Mouse (Mus musculus): ENCODE measurements around the gene Evx2. TPM values are rescaled to one million over a fixed set of nuclear protein-coding genes. Genes with fewer than 3 reads are reported as not detected.
A peak's percentile ranks its signal among the peaks of the same experiment; 100 is the strongest.

Evx2 gene
- polyA plus RNA-seq (2012; ENCODE audit: insufficient read depth, insufficient read length, missing spikeins), result not detected in 2 replicates

DNA sequence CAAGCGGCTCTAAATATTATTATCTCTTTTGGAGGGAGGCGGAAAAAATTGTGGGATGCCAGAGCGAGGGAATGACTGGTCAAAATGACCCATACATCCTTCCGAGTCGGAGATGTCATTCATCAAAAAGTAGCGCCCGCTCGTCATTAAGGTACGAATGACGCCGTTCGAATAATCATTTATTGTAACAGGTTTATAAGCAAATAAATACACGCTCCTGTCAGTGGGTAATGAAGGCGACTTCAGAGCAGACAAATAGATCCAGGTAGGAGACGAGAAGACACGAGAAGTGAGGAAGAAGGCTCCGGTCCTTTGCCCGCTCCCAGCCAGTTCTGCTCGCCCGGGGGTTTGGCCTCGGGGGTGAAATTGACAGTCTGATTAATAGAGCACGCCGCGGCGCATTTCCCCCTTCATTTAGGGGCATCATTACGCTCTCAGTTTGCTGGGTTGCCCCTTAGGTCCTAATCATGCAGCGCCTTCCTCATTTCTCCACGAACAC, at the start of gene Evx2:
TSS of gene Evx2 (minus strand) at position 51 of the 499 bp plus-strand sequence.
- Histone ChIP-seq H3K4me3 (ENCODE audit: insufficient read depth, low read length) (no peak within 1 kb of the TSS), H3K27ac (ENCODE audit: insufficient read depth, low read depth, low read length) (no peak within 1 kb of the TSS), H3K4me1 (ENCODE audit: control insufficient read depth, insufficient read depth, low read length) (no peaks in the 10 kb centered on the region)
- TF ChIP-seq CTCF (IDR thresholded peaks at IDR 0.05; ENCODE audit: low read depth, low read length) (no peak), POLR2A (IDR thresholded peaks at IDR 0.05; ENCODE audit: borderline replicate concordance, low read depth, low read length) (no peak)

DNA sequence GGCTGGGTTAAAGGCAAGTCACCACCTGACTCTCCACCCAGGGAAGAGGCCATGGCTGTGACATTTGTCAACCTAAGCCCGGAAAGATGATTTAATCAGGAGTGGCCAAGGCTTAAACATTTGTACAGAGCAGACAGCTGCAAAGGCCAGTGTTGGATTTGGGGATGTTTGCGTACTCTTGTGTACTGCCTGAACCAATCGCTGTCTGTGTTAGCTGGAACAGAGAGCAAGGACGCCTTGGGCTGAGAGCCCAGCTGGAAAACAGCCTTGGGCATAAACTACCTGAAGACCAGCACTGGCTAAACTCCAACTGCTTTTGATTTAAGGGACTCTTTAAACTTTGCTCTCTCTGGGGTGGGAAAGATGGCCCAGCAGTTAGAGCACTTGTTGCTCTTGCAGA, 49.3 kb upstream of the Evx2 start:
- Histone ChIP-seq H3K27ac (ENCODE audit: insufficient read depth, low read depth, low read length) (no peak overlapping the region), H3K4me3 (ENCODE audit: insufficient read depth, low read length) (no peak overlapping the region), H3K4me1 (ENCODE audit: control insufficient read depth, insufficient read depth, low read length) (no peaks in the 10 kb centered on the region)
- TF ChIP-seq CTCF (IDR thresholded peaks at IDR 0.05; ENCODE audit: low read depth, low read length) (no peak), POLR2A (IDR thresholded peaks at IDR 0.05; ENCODE audit: borderline replicate concordance, low read depth, low read length) (no peak)

DNA sequence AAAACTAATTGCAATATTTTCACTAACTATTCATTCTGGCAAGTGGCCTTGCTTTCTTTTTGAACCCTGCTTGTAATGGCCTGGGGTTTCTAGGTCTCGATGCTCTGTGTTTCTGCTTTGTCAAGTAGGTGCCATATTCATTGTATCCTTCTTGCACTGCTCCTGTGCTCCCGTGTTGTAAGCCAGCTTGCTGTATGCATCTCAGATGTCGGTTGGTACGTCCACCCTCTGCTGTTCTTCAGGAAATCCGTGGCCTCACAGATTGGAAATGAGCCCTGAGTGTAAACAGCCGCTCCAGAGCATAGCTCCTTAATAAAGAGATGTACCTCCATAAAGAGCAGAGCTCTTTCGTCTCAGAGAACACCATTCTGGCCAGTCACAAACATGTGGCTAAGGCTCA, 48.2 kb upstream of the Evx2 start:
- TF ChIP-seq POLR2A (IDR thresholded peaks at IDR 0.05; ENCODE audit: borderline replicate concordance, low read depth, low read length) (no peak), CTCF (IDR thresholded peaks at IDR 0.05; ENCODE audit: low read depth, low read length) (no peak)
- H3K4me3 ChIP-seq (ENCODE audit: insufficient read depth, low read length), result no peak overlapping the region
- H3K4me1 ChIP-seq (ENCODE audit: control insufficient read depth, insufficient read depth, low read length), result no peaks in the 10 kb centered on the region
- H3K27ac ChIP-seq (ENCODE audit: insufficient read depth, low read depth, low read length), result no peak overlapping the region

DNA sequence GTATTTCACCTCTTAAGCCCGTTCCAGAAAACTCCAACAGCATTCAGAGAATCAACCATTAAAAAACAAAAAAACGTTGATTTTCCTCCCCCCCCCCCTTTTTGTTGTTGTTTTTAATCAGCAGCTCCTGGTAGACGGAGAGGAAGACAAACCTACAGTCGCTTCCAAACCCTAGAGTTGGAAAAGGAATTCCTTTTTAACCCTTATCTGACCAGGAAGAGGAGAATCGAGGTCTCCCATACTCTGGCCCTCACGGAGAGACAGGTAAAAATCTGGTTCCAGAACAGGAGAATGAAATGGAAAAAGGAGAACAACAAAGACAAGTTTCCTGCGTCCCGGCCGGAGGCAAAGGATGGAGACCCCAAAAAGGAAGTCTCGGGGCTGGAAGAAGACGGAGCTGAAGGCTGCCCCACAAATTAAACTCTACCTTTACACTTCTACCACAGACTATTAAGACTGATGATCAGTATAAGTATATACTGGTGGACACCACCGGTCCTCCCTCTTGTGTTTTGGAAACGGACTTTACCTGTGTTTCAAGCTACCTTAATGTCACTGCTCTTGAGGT, 47.1 kb upstream of the Evx2 start:
- H3K4me1 ChIP-seq (ENCODE audit: control insufficient read depth, insufficient read depth, low read length), result no peaks in the 10 kb centered on the region

DNA sequence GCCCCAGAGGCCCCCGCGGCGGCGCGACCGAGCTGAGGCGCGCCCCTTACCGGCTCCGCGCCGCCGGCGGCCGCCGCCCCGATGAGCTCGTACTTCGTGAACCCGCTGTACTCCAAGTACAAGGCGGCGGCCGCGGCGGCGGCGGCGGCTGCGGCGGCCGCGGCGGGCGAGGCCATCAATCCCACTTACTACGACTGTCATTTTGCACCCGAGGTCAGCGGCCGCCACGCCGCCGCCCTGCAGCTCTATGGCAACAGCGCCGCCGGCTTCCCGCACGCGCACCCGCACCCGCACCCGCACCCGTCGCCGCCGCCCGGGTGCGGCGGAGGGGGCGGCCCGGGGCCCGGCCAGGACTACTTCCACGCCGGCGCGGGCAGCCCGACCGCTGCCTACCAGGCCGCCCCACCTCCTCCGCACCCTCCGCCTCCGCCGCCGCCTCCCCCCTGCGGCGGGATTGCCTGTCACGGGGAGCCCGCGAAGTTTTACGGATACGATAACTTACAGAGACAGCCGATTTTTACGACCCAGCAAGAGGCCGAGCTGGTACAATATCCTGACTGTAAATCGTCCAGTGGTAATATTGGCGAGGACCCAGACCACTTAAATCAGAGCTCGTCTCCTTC, 46.2 kb upstream of the Evx2 start:
- H3K4me1 ChIP-seq (ENCODE audit: control insufficient read depth, insufficient read depth, low read length), result no peaks in the 10 kb centered on the region
- TF ChIP-seq CTCF (IDR thresholded peaks at IDR 0.05; ENCODE audit: low read depth, low read length) (no peak), POLR2A (IDR thresholded peaks at IDR 0.05; ENCODE audit: borderline replicate concordance, low read depth, low read length) (no peak)
- peak overlapping the region; percentile 30 for H3K4me3 ChIP-seq (ENCODE audit: insufficient read depth, low read length)
- no peak overlapping the region for H3K27ac ChIP-seq (ENCODE audit: insufficient read depth, low read depth, low read length)

More for the DNA sequence above, 47.1 kb upstream of the Evx2 start:
- TF ChIP-seq CTCF (IDR thresholded peaks at IDR 0.05; ENCODE audit: low read depth, low read length), result no peak
- no peak for TF ChIP-seq POLR2A (IDR thresholded peaks at IDR 0.05; ENCODE audit: borderline replicate concordance, low read depth, low read length)
- Histone ChIP-seq H3K4me3 (ENCODE audit: insufficient read depth, low read length) (no peak overlapping the region), H3K27ac (ENCODE audit: insufficient read depth, low read depth, low read length) (no peak overlapping the region)

DNA sequence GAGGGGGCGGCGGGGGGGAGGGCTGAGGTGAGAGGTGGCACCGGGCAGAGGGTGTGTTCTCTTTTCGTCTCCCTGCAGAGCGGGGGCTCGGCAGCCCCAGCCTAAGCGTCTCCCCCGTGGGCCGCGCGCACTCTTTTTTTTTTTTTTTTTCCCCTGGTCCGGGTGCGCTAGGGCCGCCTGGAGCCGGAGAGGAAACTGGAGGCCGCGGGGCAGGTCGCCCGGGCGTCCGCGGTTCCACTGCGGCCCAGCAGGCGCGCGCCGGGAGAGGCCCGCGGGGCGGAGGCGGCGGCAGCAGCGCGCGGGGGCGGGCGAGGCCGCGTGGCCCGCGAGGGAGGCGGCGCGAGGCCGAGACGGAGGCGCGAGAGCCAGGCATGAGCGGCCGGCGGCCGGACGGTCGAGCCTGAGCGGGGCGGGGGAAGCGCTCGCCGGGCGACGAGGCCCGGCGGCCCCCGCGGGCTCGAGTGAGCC, 45.7 kb upstream of the Evx2 start:
- H3K27ac ChIP-seq (ENCODE audit: insufficient read depth, low read depth, low read length), result no peak overlapping the region
- peak overlapping the region; percentile 30 for H3K4me3 ChIP-seq (ENCODE audit: insufficient read depth, low read length)
- TF ChIP-seq POLR2A (IDR thresholded peaks at IDR 0.05; ENCODE audit: borderline replicate concordance, low read depth, low read length), result no peak
- no peak for TF ChIP-seq CTCF (IDR thresholded peaks at IDR 0.05; ENCODE audit: low read depth, low read length)
- no peaks in the 10 kb centered on the region for H3K4me1 ChIP-seq (ENCODE audit: control insufficient read depth, insufficient read depth, low read length)

DNA sequence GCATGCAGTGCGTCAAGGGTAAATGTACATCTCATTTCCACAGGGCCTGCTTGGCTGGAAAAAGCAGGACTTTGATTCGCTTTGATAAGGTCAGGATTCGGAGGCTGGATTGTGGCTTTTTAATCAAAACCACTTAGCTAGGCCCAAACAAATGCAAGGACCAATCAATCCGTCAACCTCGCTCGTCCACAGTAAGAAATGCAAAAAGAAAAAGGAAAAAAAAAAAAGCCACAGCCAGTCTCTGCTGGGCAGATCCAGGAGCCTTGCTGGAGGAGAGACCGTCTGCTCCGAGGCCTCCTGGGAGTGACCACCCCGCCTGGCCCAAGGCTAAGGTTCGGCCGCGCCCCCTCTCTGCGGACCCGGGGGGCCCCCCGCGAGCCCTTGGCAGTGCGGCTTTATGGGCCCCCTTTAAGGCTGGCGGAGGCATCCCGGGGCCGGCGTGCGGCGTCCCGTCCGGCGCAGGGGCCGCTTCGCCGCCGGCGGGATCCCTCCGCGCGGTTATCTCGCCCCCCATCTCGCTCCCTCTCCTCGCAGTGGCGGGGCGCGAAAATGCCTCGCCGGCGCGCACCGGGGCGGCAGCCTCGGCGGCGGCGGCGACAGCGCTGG, 45.1 kb upstream of the Evx2 start, which contains the start of gene Hoxd8:
TSS of gene Hoxd8 (plus strand) at position 223 of the 606 bp plus-strand sequence.
- no peaks in the 10 kb centered on the region for H3K4me1 ChIP-seq (ENCODE audit: control insufficient read depth, insufficient read depth, low read length)
- H3K27ac ChIP-seq (ENCODE audit: insufficient read depth, low read depth, low read length), result no peak within 1 kb of the TSS
- TF ChIP-seq POLR2A (IDR thresholded peaks at IDR 0.05; ENCODE audit: borderline replicate concordance, low read depth, low read length) (no peak), CTCF (IDR thresholded peaks at IDR 0.05; ENCODE audit: low read depth, low read length) (no peak)
- H3K4me3 ChIP-seq (ENCODE audit: insufficient read depth, low read length), result peak within 1 kb of the TSS; percentile 30

DNA sequence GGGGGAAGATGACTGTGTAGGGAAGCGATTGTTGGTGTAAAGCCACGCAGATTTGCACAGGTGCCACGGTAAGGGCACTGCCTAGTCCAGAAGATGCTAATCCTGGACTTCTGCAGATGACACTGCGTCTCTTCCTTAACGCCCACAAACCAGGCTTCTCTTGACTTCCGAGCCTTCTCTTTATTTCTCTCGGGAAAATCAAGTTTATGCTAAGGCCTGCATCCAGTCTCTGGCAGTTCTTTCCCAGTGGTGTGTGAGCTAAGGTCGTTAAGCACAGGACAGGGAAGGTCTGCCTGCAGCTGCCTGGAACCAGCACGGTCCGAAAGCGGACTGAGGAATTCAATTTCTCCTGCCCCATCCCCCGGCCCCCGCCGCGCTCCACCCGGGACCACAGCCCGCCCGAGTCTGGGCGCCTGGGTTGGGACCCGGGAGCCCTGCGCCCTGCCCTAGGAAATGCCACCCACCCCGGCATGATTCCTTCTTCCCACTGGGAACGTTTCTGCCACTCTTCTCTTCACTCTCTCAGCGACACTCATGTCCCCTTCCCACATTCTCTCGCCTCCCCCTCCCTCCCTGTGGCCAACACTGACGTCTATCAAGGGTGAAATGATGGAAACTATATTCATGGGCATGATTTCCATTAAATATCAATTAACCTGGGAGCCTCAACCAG, 44.5 kb upstream of the Evx2 start:
- Histone ChIP-seq H3K4me3 (ENCODE audit: insufficient read depth, low read length) (no peak overlapping the region), H3K27ac (ENCODE audit: insufficient read depth, low read depth, low read length) (no peak overlapping the region), H3K4me1 (ENCODE audit: control insufficient read depth, insufficient read depth, low read length) (no peaks in the 10 kb centered on the region)
- TF ChIP-seq POLR2A (IDR thresholded peaks at IDR 0.05; ENCODE audit: borderline replicate concordance, low read depth, low read length), result no peak
- TF ChIP-seq CTCF (IDR thresholded peaks at IDR 0.05; ENCODE audit: low read depth, low read length), result no peak

DNA sequence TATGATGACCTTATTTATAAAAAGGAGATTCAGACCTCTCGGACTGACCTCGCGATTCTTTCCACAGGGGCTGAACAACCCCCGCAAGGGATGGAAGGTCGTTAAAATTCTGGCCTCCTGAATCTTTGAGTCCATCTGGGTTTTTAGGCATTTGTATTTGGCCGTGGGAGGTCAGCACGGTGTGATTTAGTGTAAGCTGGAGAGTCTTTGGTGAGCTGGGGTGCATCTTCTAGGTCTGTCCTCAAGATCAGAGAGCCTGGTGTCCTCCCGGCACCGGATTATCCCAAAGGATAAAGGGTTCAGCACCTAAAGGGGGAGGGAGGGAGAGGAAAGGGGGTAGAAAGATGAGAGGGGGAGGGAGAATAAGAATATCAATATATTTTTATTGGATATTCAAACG, 44.0 kb upstream of the Evx2 start:
- H3K27ac ChIP-seq (ENCODE audit: insufficient read depth, low read depth, low read length), result no peak overlapping the region
- no peak overlapping the region for H3K4me3 ChIP-seq (ENCODE audit: insufficient read depth, low read length)
- H3K4me1 ChIP-seq (ENCODE audit: control insufficient read depth, insufficient read depth, low read length), result no peaks in the 10 kb centered on the region
- TF ChIP-seq POLR2A (IDR thresholded peaks at IDR 0.05; ENCODE audit: borderline replicate concordance, low read depth, low read length) (no peak), CTCF (IDR thresholded peaks at IDR 0.05; ENCODE audit: low read depth, low read length) (no peak)
